Mouse (Mus musculus) ES-E14 (cell line): ENCODE data around the gene Il10rb.

ENCODE experiments used
- CHD2 ChIP-seq: IDR thresholded peaks from 2 replicates; pipeline ENCODE4 v1.6.1; 2014; ENCODE audit warnings: mild to moderate bottlenecking, low read depth, low read length, inconsistent platforms
- HCFC1 ChIP-seq: IDR thresholded peaks from 2 replicates; pipeline ENCODE4 v1.6.1; 2012; ENCODE audit warnings: low read length, inconsistent platforms, borderline replicate concordance; ENCODE audit not compliant: insufficient read depth
- MAFK ChIP-seq: IDR thresholded peaks from 2 replicates; pipeline ENCODE4 v1.6.1; 2014; ENCODE audit warnings: mild to moderate bottlenecking, low read depth, low read length, inconsistent platforms; ENCODE audit not compliant: insufficient read depth
- ZC3H11A ChIP-seq: IDR thresholded peaks from 2 replicates; pipeline ENCODE4 v1.6.1; 2012; ENCODE audit warnings: low read depth, mild to moderate bottlenecking, inconsistent platforms, low read length, borderline replicate concordance
- ZNF384 ChIP-seq: IDR thresholded peaks from 2 replicates; pipeline ENCODE4 v1.6.1; 2012; ENCODE audit warnings: low read depth, low read length, inconsistent platforms

DNA sequence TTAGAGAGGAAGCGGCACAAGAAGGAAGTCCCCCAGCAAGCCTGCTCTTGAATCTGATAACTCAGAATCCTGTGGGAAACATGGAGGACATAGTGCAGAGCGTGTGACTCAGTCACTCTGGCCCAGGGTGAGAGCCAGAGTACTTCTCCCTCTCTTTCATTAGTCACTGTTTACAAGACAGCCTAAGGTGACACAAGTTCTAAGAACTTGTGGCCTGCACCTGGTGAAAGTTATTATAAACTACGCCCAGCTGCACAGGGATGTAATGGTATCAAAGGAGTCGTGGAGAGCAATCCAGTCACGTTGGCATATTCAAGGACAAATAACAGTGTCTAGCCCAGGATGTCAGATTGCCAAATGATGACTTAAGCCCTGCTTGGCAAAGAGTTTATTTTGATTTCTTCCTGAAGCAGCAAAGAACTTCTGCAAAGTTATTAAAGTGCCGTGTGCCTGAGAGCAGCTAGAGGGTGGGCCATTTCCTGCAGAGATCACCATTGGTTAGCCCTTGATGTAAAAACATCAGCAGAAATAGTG is 46.5 kb downstream of the Il10rb start:
- TF ChIP-seq ZC3H11A (no peak), ZNF384 (no peak), MAFK (no peak), CHD2 (no peak), HCFC1 (no peak)
